Mouse (Mus musculus) urinary bladder, postnatal 25 days (tissue): Measurements from ENCODE around the gene Egln1.

Source experiments
- DNase-seq: peaks from one replicate; pipeline ENCODE4 v3.0.0; 2022; ENCODE audit warnings: low spot score

The Egln1 gene

GRCm38 (mm10) chr8:124944406-124944805 lies 4.7 kb downstream of the Egln1 start:
- no peak for DNase-seq

GRCm38 (mm10) chr8:124943801-124944200 lies 5.3 kb downstream of the Egln1 start:
- no peak for DNase-seq

- no peak for DNase-seq
These were observed 11.8 kb downstream of the Egln1 start for GRCm38 (mm10) chr8:124937293-124937692.

- DNase-seq, result no peak
These were observed 12.4 kb downstream of the Egln1 start for GRCm38 (mm10) chr8:124936699-124937098.

GRCm38 (mm10) chr8:124935116-124935515 lies 14.0 kb downstream of the Egln1 start:
- DNase-seq, result no peak

- no peak for DNase-seq
These were observed 16.7 kb downstream of the Egln1 start for GRCm38 (mm10) chr8:124932435-124932834.

GRCm38 (mm10) chr8:124930649-124931048 lies 18.5 kb downstream of the Egln1 start:
- DNase-seq, result no peak

- DNase-seq, result no peak
These were observed 19.0 kb downstream of the Egln1 start for GRCm38 (mm10) chr8:124930086-124930485.

- no peak for DNase-seq
These were observed 20.1 kb downstream of the Egln1 start for GRCm38 (mm10) chr8:124929006-124929405.

GRCm38 (mm10) chr8:124926351-124926771 lies 22.8 kb downstream of the Egln1 start:
- DNase-seq, result peak; percentile 52

GRCm38 (mm10) chr8:124925544-124926266 lies 23.4 kb downstream of the Egln1 start:
- no peak for DNase-seq

- no peak for DNase-seq
These were observed 25.0 kb downstream of the Egln1 start for GRCm38 (mm10) chr8:124923971-124924652.

GRCm38 (mm10) chr8:124922490-124923089 lies 26.5 kb downstream of the Egln1 start:
- no peak for DNase-seq

GRCm38 (mm10) chr8:124921369-124922279 lies 27.5 kb downstream of the Egln1 start:
- no peak for DNase-seq

GRCm38 (mm10) chr8:124917741-124918484 lies 31.2 kb downstream of the Egln1 start:
- DNase-seq, result no peak

GRCm38 (mm10) chr8:124914061-124914460 lies 35.1 kb downstream of the Egln1 start:
- DNase-seq, result no peak

GRCm38 (mm10) chr8:124911938-124912872 lies 36.9 kb downstream of the Egln1 start:
- DNase-seq, result no peak

GRCm38 (mm10) chr8:124910349-124910748 lies 38.8 kb downstream of the Egln1 start:
- DNase-seq, result no peak

- no peak for DNase-seq
These were observed 39.2 kb downstream of the Egln1 start for GRCm38 (mm10) chr8:124909936-124910335.

- no peak for DNase-seq
These were observed 43.6 kb downstream of the Egln1 start for GRCm38 (mm10) chr8:124905482-124905881.
